Mouse (Mus musculus) layer of hippocampus, adult 9-10 months (tissue): ENCODE data around the gene Taf5.

Experiments used
- DNase-seq: peaks from one replicate; pipeline ENCODE4 v3.0.0; 2022; ENCODE audit warnings: low spot score

The Taf5 gene

DNA sequence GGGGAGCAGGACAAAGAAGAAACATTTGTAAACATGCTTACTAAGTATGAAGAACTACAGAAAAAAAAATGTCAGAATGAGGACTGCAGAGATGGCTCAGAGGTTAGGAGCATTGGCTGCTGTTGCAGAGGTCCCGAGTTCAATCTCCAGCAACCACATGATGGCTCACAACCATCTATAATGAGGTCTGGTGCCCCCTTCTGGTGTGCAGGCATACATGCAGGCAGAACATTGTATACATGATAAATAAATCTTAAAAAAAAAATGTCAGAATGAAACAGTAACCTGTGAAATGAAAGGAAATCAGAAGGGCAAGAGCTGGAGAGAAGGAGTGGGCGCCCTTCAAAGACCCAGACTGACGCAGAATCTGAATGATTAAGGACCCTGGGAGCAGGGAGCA, 1.7 kb upstream of the Taf5 start:
- DNase-seq: no peak

DNA sequence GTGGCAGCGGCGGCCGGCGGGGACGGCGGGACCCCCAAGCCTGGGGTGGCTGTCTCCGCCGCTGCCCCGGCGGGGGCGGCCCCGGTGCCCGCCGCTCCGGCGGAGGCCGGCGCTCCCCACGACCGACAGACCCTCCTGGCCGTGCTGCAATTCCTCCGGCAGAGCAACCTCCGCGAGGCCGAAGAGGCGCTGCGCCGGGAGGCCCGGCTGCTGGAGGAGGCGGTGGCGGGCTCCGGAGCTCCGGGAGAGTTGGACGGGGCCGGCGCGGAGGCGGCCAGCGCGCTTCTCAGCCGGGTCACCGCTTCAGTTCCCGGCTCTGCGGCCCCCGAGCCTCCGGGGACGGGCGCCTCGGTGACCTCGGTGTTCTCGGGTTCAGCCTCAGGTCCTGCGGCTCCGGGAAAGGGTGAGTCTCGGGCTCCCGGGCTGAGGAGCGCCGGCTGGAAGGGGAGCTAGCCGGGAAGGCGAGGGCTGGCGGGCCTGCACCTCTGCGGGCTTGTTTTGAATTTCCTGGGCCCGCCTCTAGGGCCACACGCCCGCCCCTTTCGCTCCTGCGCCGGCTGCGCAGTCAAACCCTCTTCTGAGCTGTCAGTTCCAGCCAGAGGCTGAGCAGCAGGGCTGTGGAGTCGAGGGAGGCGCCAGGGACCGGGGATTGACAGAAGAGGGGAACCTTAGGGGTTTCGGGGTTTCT, 522 bp downstream of the Taf5 start:
- peak; percentile 36 for DNase-seq

DNA sequence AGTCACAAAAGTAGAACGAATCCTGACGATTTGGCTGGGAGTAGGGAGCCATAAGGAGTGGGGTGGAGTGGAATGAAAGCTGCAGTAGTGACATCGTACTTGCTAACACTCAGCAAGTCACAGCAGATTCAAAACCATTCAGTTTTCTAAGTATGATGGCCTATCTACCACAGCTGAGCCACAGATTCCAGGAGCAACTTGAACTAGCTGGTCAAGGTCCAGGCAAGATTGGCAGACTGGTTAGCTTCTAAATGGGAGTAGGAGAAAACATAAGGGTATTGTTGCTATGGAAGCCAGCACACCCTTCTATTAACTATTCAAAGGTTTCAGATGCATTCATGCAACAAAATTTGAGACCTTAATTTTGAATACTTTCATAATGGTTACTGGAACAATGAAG, 20.7 kb downstream of the Taf5 start:
- no peak for DNase-seq

DNA sequence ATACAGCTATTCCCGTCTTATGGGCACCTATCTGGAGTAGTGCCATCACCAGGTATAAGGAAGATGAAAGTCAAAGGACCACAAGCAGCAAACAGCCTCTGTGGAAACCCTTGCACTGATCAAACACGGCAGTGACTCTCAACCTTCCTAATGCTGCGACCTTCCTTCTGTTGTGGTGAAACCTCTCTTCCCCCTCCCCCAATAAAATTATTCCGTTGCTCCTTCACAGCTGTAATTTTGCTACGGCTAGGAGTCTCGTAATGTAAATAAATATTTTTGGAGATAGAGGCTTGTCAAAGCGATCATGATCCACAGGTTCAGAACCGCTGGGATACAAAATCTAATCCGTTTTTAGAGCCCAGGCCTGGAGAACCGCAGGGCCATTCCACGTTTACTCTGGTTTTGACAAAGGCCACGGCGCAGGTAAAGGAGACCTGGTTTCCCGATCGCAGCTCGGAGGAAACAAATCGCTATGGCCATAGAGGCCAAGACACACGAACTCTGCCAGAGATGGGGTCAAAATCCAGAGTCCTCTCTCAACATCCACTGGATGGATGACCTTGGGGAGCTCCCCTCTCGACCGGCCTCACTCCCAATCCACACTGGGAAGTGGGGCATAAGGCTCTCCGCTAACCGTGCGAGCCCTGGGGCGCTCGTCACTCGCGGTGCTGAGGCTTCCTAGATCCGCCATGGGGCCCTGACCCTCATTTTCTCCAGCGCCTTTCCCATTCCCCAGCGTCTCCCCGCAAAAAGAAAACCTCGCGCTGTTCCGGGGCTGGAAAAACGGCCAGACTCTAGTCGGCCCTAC, 22.4 kb downstream of the Taf5 start:
- no peak for DNase-seq

DNA sequence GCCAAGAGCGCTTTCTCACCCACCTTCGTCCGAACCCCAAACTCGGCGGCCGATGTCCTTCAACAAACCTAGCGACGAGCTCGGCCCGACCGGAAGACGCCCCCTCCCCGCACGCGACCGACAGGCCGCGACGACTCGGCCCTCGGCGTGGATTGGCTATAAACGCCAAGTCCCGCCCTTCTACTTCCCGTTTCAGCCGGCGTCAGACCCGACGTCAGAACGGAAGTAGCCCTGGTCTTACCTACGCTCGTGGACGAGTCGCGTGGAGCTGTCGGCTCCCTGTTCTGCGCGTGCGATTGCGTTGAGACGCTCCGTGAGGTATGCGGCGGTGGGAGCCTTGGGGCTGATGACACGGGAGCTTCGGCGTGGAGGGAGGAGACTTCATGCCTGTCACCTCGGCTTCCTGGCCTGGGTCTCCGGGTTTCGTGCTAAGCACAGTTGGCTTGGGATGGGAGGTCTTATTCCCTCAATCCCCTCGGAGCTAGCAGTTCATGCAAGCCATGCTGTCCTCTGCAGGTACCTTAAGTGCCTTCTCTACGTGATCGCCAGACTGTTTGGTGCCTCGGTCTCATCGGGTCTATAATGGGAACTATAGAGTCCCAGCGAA, 23.1 kb downstream of the Taf5 start, which contains the start of the genes Usmg5 and Pdcd11:
TSS of gene Usmg5 (minus strand) at position 98 of the 607 bp plus-strand sequence.
TSS of gene Pdcd11 (plus strand) at position 219 of the 607 bp plus-strand sequence.
- DNase-seq: peak; percentile 81

DNA sequence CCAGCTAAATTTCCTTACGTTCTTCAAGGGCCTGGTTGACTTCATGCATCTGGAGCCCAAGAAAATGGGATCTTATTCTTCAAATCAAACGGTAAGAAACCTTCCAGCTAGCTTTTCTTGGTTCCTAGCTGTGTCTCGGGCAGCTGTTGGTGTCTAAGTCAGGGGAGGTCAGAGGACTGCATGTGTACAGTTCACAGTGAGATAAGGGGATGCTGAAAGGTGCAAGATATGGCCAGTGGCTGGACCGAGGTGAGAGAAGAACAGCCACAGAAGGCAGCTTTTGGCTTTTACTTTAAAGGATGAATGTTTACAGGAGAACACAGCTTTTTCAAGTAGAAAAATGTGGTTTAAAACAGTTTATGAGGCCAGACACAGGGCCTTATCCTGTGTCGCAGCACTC, 33.5 kb downstream of the Taf5 start:
- no peak for DNase-seq

DNA sequence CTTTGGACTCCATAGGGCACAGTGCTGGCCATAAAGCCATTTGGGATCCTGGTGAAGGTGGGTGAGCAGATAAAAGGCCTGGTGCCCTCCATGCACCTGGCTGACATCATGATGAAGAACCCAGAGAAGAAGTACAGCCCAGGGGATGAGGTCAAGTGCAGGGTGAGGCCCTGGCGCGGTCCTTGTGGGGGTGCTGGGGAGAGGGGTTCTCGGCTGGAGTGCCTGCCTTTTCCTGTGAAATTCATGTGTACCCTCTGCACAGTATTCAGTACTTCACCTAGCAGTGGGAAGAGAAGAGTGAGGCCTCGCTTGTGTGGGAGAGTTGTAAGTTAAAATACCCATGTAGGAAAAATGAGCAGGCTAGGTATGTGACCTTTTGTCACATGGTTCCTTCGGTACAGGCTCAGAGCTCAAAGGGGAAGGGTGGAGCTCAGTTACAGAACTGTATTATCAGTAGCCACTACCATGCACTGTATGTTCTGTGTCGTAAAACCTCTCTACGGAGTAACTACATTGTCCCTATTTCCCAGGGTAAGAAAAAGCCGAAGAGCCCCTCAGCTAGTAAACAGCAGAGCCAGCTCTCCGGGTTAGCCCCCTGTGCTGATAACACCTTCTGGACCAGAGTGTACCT, 37.2 kb downstream of the Taf5 start:
- no peak for DNase-seq

DNA sequence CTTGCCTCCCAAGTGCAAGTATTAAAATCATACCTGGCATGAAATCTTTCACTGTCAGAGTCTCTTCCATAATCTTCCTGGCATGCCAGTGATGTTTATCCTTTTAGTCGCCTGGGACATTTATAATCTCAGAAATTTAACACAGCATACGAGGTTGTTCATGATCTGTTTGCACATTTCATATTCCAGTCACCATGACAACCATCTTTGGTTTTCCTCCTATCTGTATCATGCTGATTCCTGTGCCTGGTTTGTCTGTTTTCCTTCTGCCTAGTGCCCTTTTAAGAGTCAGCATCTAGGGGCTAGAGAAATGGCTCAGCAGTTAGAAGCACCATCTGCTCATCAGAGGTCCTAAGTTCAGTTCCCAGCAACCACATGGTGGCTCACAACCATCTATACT, 51.1 kb downstream of the Taf5 start:
- DNase-seq: no peak

DNA sequence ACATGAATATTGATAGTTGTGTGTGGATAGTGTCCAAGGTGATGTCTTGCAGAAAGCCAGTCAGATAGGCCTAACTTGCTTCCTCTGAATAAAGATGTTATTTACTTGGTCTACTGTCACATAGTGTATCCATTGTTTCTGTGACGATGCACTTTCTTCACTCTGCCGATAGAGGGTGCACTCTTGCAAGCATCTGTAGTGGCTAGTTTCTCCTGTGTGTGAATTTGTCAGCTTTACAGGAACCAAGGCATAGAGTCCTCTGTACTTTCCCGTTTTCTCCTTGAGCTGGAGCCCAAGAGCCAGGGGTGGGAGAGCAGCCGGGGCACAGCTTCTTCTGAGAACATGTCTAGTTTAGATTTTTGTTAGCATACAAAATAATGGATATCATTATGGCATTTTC, 53.5 kb downstream of the Taf5 start:
- no peak for DNase-seq

DNA sequence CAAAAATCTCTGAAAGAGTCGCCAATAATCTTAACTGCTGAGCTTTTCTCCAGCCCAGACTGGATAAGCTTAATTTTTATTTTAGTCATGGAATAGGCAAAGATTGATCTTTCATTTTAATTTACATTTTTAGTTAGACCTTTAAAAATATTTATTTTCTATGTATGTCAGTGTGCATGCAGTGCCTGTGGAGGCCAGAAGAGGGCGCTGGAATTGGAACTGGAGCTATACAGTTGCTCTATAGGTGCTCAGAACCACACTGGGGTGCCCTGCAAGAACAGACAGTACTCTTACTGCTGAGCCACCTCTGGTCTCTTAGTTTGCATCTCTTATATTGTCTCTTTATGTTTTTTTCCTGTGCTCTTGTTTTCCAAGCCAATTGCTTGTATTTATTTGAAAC, 55.3 kb downstream of the Taf5 start:
- no peak for DNase-seq

DNA sequence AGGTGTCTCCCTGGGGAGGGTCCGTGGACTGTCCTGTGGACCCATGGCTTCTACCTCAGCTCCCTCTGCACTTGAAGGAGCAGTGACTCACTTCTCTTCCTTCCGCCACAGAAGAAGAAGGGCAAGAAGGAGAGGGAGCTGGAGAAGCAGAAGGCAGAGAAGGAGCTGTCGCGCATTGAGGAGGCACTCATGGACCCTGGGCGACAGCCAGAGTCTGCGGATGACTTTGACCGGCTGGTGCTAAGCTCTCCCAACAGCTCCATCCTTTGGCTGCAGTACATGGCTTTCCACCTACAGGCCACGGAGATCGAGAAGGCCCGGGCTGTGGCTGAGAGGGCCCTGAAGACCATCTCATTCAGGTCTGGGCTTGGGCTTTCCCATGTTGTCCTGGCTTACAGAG, 60.6 kb downstream of the Taf5 start:
- no peak for DNase-seq

DNA sequence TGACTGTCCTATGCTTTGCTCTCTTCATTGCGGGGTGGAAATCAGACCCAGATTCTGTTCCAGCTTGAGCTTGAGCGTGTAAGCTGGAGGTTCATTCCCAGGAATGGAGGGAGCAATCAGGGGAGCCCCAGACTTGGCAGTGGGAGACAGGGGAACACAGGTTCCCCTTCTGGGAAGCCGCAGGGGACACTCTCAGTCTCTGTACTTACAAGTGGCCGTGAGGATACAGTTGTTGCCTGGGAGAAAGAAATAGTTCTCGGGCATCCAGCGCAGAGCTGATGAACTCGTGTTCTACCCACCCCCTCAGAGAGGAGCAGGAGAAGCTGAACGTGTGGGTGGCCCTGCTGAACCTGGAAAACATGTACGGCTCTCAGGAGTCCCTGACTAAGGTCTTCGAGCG, 61.3 kb downstream of the Taf5 start:
- no peak for DNase-seq

DNA sequence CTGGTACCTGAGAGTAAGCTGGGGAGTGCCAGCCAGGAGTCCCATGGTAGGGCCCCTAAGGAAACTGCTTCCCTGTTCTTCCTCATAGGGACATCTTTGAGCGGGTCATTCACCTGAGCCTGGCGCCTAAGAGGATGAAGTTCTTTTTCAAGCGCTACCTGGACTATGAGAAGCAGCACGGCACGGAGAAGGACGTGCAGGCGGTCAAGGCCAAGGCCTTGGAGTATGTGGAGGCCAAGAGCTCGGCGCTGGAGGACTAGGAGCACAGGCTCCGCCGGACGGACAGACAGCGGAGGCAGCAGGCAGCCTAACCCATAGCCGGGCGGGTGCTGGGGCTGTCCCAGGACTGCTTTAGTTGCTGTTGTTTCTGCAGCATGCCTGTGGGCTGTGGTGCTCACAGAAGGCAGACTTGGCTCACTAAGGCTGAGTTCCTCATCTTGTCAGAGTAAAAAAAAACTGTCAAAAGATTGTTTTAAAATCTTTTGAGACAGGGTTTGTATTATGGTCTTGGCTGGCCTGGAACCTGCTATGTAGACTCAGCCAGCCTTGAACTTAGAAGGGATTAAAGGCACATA, 63.1 kb downstream of the Taf5 start:
- DNase-seq: no peak
